Mouse (Mus musculus) stomach, postnatal 0 days (tissue): ENCODE results near the gene Alkbh2.

Source experiments
- CTCF ChIP-seq: IDR thresholded peaks from 2 replicates; pipeline ENCODE4 v1.5.1; 2016; ENCODE audit warnings: antibody characterized with exemption, low read depth, mild to moderate bottlenecking, moderate library complexity
- EP300 ChIP-seq: optimal IDR thresholded peaks from 2 replicates; pipeline ENCODE3; 2016; ENCODE audit warnings: antibody characterized with exemption

DNA sequence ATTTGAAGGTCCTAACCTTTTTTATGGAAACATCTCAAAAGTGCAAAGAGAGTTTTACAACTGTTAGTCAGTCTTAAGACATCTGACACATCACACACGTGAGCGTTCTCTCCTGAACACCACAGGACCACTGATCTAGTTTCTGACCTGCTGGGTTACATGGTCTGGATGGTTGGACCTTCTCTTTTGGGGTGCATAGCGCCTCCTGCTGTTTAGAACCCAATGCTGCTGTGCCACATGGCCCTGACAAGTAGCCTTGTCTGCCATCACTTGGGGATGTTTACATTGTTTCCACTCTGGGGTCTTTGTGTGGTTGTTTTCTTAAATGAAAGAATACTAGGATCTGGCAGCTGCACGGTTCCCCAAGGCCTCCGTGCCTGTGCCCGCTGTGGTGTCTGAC lies 14.7 kb downstream of the Alkbh2 start:
- TF ChIP-seq CTCF: peak; percentile 41
- no peak for TF ChIP-seq EP300
